Mouse (Mus musculus) layer of hippocampus, adult 18-20 months (tissue): ENCODE results near the gene Timp2. TPM values are rescaled to one million over a fixed set of nuclear protein-coding genes. Genes with fewer than 3 reads are reported as not detected.
"Not testable (repeated sequence)": the region's sequence is repeated elsewhere in the genome, so short reads cannot be mapped to it uniquely, and the experiment has no call there.

Experiments used
- DNase-seq, 2 experiments: peaks; one replicate each; pipeline ENCODE4 v3.0.0; 2022; ENCODE audit warnings: low spot score in 2 of 2
- long read RNA-seq: library from polyadenylated mRNA; stranded (forward); transcript quantifications from one replicate; pipeline ENCODE4 v2.0.0, GENCODE M21; 2021
- total RNA-seq, 2 experiments: library from RNA; stranded (reverse); gene quantifications; 2 replicates each; pipeline ENCODE4 v1.2.3; 2021

The Timp2 gene
- 100 to 1,000 TPM; 201 to 256 TPM for total RNA-seq
- long read RNA-seq, transcript Timp2-201 (5 exons, 3,709 nt), result major isoform, 332 of 352 reads
- long read RNA-seq, partial matches to known transcripts, result 1 of 352 reads
- long read RNA-seq, other reads (novel, unspliced or antisense), result 19 of 352 reads

GRCm38 (mm10) chr11:118355640-118356039, at the start of gene Timp2:
TSS of gene Timp2 (minus strand) at chr11:118355740.
- DNase-seq, result no peak

DNA sequence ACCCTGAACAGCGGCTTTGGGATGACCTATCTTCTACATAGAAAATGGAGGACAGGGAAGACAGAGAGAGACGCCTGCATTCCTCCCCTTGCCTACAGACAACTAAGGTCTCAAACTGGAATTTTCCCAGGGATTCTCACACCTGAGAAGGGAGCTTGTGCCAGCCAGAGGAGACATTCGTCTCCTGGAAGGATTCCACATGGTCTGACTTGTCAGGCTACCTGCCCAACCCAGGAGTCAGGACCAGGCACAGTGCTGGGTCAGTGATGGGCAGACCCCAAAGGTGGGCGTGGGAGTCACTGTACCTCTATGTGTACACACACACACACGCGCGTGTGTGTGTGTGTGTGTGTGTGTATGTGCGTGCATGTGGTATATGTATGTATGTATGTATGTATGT, 49.8 kb upstream of the Timp2 start:
- DNase-seq, result no peak

GRCm38 (mm10) chr11:118403951-118404899, 48.7 kb upstream of the Timp2 start:
- DNase-seq, result no peak

- DNase-seq, result no peak
Observed at GRCm38 (mm10) chr11:118403183-118403582, 47.6 kb upstream of the Timp2 start.

DNA sequence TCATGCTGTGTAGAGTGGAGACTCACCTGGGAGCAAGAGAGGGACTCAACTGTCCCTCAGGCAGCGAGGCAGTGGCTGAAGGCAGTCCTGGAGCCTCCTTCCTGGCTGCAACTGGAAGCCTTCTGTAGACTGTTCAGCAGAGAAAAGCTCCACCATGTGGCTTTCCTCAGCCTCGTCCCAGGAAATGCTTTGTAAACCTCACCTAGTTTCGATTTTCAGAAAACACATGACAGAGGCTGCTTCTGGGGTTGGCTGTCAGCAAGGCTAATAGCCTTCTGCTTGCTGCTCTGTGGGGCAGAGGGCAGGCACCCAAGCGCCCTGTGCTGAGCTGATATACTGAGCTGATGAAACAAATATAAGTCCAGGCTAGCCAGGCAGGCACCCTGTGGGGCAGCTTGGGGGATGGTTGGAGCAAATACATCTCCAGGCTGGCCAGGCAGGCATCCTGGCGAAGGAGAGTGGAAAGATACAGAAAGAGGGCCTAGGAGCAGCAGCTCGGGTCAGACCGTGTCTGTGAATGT, 46.3 kb upstream of the Timp2 start, which contains the start of gene Lgals3bp:
TSS of gene Lgals3bp (minus strand) at position 333 of the 521 bp plus-strand sequence.
- DNase-seq, result peak; percentile 43 to 73

- no peak for DNase-seq
Observed at GRCm38 (mm10) chr11:118401195-118401594, 45.7 kb upstream of the Timp2 start.

GRCm38 (mm10) chr11:118400566-118400936, 45.0 kb upstream of the Timp2 start:
- no peak for DNase-seq

- DNase-seq, result no peak
Observed at GRCm38 (mm10) chr11:118399891-118400565, 44.5 kb upstream of the Timp2 start.

GRCm38 (mm10) chr11:118397806-118398530, 42.4 kb upstream of the Timp2 start:
- no peak for DNase-seq

DNA sequence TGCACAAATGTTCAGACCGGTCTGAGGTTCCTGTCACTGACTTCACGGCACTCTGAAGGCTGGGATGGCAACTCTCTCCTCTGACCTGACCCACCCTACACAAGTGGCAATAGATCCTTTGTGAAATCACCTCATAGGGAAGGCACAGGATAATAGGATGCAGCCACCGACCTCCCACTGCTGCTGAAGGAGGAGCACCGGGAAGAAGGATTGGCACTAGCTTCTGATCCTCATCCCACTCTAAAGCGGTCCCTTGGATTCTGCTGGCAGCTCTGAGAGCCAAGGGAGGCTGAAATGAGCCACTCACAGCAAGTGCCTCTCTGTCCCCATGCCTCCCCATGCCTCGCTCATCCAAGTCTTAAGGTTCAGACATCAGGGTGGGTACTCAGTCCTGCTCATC, 39.0 kb upstream of the Timp2 start:
- DNase-seq, result no peak

DNA sequence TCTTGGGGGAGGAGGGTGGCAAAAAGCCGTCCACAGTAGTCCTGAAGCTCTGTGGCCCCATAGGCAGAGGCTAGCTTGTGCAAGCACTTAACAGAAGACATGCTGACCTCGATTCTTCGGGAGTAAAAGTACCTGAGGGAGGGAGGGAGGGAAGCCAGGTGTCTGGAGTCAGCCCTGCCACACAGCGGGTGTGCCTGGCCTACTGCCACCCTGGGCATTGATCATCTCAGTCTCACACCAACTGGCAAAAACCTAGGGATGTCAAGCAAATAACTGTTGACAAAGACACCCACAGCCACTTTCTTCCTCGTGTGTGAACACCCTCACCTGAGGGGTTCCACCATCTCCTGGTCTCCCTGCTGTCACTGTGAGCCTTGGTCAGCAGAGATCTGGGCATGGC, 38.5 kb upstream of the Timp2 start:
- DNase-seq, result no peak

GRCm38 (mm10) chr11:118387816-118388215, 32.3 kb upstream of the Timp2 start:
- not testable (repeated sequence) for DNase-seq

GRCm38 (mm10) chr11:118379251-118380009, 23.9 kb upstream of the Timp2 start:
- peak; percentile 46 to 85 for DNase-seq

DNA sequence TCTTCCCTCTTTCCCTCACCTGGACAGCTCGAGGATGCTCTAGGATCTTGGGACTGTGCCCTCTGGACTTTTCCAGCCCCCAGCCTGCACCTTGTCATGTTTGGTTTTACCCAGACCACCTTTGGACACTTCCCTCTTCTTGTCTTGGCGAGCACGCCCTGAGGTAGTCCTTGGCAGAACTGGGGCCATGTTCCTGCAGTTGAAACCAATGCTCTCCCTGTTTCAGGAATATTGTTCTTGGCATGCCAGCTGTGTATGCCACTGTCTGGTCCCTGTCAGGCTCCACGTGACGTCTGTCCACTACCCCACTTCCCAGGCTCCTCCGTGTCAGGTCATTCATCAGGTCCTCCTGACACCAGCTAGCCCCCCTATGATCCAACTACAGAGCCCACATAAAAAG, 23.1 kb upstream of the Timp2 start:
- no peak for DNase-seq

GRCm38 (mm10) chr11:118376323-118376722, 20.8 kb upstream of the Timp2 start:
- not testable (repeated sequence) for DNase-seq

DNA sequence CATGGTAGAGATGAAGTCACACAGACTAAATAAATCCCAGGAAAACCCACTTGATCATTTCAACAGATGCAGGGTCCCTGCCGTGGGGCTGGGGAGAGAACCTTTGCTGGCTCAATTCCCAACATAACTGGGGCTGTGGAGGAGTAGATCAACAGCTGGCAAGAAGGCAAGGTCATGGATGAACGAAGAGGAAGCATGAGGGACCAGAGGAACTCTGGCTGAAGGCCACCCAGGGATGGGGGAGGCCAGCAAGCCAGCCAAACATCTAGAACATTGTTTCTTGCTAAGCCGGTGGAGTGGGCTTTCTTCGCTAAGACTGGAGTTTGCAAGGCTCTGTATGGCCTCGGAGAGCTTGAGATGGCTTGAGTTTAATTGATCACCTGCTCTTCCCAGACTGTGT, 20.3 kb upstream of the Timp2 start:
- no peak for DNase-seq

DNA sequence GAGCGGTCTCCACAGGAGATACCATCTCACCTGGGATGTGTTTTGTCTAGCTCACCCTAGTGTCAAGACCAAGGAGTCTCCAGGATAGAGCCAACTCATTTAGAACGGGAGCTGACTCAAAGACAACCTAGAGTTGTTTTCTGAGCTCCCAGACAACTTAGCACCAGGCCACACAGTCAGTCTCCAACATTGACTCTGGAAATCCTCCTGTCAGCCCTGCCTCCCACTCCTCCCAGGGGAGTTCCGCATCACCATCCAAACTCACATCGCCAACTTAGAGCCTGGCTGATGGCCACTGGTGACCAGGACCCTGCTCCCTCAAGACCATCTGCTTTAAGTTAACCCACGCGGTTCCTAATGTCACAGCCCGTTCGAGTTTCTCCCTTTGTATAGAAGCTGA, 19.9 kb upstream of the Timp2 start:
- DNase-seq, result no peak

- no peak for DNase-seq
Observed at GRCm38 (mm10) chr11:118375006-118375405, 19.5 kb upstream of the Timp2 start.

DNA sequence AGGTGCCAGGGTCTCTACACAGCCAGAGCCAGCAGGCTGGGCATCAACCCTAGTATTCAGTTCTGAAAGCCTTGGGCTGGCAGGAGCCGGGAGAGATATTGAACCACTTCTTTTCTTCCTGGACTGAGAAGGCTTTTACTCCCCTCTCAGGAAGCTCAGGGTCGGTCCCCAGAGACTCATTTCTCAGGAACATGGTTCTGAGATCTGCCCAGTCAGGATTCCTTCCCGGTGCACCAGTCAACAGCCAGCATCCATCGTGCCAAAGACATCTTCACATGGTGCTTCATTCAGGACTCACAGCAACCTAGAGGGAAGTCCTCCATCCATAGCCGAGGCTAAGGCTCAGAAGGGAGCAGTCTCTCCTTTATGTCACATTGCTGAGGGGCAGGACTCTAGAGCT, 19.0 kb upstream of the Timp2 start:
- DNase-seq, result no peak

DNA sequence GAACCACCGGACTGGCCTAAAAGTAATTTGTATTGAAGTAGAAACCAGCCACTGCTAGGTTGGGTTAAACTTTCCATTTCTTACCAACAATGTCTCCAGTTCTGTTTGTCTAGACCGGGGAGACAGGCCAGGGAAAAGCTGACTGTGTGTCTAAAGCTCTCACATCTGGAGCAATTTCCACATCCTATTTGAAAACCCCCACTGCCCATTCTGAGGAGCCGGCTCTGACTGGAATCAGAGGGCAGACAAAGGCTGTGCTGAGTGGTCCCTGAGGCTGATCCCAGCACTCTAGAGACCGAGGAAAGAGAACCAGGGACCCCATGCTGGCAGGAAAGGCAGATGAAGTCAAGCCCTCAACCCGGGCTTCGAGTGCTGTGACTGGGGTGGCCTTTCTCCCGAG, 17.1 kb upstream of the Timp2 start:
- no peak for DNase-seq
